Mouse (Mus musculus) neural tube, embryonic 10.5 days (tissue): ENCODE results near the gene Pate4.
"Not testable (repeated sequence)": the region's sequence is repeated elsewhere in the genome, so short reads cannot be mapped to it uniquely, and the experiment has no call there.

ENCODE experiments used
- DNase-seq: peaks from one replicate; pipeline ENCODE4 v3.0.0-alpha.2; 2017; ENCODE audit warnings: low spot score; ENCODE audit errors: extremely low spot score

Gene Pate4

DNA sequence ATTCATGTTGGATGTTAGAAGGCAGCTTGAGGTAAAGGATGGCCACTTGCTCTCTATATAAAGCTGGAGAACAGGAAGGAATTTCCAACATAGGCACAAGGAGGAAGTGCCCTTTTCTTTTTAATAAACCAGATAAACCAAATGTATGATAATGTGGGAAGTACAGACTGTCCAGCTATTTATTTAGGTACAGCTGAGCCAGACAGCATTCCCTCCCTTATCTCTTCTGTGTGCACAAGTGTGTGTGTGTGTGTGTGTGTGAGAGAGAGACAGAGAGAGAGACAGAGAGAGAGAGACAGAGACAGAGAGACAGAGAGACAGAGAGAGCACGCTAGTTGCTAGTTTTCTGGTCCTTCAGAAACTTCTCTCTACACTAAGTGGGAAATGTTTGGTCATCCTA lies at the start of gene Pate4:
Gene Pate4, minus strand, starts transcription at position 101 of the 400 bp plus-strand sequence.
- no peak for DNase-seq

DNA sequence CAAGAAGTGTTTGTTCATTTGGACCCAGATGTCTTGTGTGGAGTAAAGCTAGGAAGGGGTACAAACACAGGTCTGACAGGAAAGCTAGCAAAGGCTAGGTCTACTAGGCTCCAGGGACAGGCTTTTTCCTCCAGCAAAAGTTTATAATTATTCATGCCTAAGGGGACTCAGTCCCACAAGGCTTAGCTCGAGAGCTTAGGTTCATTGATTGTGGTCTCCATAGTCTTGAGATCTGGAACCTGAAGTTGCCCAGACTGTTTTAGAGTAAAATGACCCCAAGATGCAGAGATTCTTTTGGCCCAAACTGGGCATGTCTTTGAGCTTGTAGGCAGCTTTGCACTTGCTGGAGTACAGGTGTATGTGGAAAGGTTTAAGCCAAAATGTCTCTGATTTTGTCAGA lies 36.4 kb upstream of the Pate4 start, which contains the start of gene Pate3:
Gene Pate3, minus strand, starts transcription at position 101 of the 400 bp plus-strand sequence.
- DNase-seq = no peak

DNA sequence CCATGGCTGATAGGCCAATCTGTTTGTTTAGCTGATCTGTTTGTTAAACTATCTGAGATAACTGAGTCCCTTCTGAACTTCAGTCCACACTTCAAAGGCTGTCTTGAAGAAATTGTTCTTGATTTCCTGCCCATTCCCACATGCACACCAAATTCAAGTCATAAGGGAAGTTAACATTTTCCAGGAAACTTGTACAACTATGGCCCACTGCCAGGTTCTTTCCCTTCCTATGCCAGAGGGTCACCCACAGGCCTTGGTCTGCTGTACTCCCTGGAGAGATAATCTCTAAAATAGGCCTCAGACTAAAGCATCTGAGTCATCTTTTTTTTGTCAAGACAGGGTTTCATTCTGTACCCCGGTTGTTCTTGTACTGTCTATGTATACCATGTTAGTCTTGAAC lies 21.2 kb upstream of the Pate4 start:
- no peak for DNase-seq

DNA sequence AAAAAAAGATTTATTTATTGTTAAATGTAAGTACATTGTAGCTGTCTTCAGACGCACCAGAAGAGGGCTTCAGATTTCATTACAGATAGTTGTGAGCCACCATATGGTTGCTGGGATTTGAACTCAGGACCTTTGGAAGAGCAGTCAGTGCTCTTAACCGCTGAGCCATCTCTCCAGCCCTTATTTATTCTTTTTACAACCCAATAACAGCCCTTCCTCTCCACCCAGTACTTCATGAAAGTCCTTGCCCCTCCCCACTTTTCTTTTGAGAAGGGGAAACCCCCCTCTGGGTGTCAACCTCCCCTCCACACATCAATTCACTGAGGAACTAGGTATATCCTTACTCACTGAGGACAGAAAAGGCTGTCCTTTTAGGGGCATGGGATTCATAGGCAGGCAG lies 5.0 kb upstream of the Pate4 start:
- DNase-seq = not testable (repeated sequence)

DNA sequence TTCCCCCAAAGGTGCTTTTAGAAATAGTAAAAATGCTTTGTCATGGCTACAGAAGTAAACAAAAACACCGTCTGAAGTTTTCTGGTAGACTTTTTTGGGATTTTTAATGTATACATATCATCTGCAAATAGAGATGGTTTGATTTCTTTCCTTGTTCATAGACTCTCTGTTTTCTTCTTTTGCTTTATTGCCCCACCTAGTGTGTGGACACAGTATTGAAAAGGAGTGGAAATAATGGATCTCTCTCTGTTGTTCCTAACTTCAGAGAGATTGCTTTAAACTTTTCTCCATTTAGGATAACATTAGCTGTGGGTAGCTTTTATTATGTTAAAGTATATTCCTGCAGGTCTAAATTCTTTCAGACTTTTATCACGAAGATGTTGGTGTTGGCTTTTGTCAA lies 2.3 kb upstream of the Pate4 start:
- DNase-seq = no peak

DNA sequence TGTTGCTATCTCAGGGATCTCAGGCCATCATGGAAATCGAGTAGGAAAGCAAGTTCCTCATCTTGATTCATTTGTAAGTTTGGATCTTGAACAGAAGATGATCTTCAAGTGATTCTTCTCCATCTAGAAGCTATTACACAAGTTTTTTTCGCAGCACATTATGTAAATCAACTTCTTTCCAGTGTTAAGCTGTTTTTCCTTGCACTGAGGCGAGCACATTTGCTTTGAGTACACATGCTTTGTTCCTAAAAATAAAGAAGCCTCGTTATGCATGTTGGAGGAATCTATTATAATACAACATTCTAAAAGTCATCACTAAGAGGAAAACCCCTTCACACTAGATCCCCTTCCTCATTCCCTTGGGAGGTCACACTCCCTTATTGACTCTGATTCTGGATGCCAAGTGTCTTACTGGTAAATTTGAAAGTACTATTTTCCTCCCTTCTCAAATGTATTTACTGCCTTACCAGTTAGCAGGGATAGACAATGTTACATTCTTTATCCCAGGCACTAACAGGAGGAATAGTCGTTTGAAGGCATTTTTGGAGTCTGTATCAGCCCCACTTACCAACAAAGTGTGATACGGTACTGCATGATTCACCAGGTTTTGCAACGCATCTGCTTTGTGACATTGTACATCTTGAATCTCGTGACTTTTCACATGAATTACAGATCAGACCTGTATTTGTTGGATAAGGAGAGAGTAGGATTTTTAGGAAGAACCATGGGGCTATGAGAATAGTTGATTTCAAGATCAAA lies 3.9 kb downstream of the Pate4 start:
- DNase-seq = no peak

DNA sequence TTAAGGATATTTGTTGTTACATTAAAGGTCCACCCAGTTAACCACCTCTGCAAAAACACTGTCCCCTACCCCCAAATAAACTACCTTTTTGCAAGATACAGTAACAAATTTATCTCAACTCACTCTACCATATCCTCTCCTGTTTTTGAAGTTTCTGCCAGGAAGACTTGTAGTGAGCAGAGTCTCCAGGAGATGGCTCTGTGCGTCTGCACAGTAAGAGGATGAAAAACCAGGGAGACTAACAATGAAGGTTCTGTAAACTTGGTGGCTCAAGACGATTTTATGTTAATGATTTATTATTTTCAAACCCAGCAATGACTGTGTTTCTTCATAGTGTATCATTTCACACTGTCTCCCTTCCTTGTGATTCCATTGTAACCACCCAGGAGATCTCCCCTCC lies 18.8 kb downstream of the Pate4 start:
- DNase-seq = no peak

DNA sequence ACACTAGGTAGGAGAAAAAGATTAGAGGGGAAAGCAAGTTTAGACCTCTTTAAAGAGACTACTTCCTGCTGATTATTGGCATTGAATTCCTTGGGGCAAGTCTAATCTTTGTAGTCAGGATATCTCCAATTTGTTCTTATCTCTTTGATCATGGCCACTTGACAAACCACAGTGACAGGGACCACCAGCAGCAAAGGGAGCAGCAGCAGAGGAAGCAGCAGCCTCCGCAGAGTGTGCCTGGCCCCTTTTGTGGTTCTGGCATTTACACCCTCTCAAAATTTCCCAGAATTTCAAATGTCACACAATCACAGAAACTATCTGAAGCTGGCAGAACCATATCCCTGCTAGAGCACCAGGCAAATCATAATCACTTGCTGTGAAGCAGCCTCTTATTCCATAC lies 24.1 kb downstream of the Pate4 start:
- no peak for DNase-seq

DNA sequence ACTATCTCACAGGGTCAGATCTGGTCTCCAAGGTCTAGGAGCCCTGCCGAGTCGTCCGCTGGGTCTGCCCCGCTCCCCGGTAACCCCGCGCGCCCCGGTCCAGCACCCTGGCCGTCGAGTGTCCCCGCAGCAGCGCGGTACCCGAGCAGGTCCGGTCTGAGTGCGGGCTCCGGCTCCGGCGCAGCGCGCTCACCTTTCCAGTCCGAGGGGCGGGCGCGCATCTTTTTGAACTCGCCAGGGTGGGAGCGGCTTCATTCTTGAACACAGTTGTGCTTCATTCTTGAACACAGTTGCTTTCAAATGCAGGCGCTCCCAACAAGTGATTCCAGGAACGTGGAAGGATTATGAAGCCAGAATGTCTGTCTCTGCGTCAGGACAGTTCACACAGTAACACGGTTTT lies 37.3 kb downstream of the Pate4 start:
- DNase-seq = peak; percentile 41

DNA sequence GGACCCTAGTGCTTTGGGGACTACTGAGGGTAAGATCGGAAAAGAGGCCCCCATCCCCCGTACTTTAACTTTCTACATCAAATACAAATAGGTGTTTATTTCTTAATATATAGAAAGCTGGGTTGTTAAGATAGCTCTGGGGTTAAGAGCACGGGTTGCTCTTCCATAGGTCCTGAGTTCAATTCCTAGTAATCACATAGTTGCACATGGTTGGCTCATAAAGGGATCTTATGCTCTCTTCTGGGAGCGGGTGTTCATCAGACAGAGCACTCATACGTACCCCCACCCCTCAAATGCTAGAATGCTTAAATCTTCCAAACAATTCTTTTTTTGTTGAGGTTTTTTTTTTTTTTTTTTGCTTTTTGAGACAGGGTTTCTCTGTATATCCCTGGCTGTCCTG lies 41.1 kb downstream of the Pate4 start:
- DNase-seq = no peak

DNA sequence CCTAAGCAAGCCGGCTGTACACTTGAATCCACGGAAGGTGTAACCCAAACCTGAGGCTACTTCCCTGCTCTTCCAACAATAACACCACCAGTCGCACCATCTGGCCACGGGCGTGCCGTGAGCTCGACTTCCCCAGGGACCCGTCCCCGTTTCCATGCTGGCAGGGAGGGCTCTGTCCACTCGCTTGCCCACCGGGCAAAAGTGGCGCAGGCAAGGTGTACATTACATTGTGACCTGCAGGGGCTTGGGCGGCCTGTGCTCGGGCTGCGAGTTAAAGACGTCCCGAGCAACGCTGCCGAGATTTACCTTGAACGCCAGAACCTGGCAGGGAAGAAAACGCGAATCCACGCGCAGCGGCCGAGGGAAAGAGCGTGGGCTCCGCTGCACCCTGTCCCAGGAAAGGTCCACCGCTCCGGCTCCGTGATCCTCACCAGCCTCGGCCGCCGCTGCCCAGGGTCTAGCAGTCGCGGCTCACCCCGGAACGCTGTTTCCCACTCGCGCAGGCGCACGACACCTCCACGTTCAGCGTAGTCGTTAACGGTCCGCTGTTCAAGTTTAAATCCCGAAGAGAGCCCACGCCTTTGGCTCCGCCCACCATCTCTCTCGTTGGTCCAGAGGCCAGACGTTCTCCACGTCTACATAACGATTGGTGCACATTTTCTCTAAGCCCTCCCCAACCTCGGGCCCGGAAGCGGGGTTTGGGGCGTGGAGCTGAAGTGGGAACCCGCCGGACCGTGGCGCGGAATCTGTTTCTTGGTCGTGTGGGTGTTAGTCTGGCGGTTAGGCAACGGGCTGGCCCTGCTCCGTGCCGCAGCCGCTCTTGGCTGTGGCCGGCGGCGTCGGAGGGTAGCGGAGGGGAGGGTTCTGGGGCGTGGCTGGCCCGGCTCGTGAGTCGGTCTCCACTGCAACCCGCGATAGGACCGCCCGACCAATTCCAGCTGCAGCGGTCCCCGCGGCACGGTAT lies 41.9 kb downstream of the Pate4 start, which contains the start of the genes Pate2 and Hyls1:
Gene Pate2, plus strand, starts transcription at position 714 of the 964 bp plus-strand sequence.
Gene Hyls1, minus strand, starts transcription at position 828 of the 964 bp plus-strand sequence.
- peak; percentile 91 for DNase-seq

DNA sequence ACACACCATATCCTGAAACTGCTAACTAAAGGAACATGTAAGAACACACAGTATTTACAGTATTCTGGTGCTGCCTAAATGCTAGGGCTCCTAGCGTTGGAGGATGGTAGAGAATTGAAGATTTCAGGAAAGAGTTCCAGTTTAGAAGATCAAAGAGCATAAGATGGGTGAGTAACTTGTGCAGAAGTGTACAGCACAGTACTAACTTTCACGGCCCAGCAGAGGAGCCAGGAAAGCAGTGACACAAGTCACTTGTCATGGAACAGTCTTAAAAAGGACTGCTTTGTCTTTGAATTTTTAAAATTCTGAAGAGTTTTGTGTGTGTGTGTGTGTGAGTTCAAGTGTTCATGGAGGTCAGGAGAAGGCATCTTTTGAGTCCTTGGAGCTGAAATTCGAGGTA lies 43.7 kb downstream of the Pate4 start:
- no peak for DNase-seq

DNA sequence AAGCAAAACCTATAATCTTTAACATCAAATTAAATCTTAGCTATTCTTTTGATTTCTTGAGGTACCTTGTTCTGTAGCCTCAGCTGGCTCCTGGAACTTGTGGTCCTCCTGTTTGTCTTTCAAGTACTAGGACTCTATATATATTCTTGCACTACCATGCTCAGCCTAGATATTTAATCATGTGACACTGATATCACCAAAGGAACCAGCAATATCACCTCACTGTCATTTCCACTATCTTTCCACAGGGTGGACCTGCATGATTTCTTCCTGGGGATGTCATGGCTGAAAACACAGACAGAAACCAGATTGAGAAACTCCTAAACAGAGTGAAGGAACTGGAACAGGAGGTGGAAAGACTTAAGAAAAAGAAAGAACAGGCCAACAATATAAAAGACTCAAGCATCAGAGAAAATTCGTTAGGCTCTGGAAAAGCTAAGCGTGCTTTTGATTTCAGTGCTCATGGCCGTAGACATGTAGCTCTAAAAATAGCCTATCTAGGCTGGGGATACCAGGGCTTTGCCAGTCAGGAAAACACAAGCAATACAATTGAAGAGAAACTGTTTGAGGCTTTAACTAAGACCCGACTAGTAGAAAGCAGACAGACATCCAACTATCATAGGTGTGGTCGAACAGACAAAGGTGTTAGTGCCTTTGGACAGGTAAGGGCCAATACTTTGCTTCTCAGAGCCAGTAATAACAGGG lies 47.1 kb downstream of the Pate4 start:
- no peak for DNase-seq

DNA sequence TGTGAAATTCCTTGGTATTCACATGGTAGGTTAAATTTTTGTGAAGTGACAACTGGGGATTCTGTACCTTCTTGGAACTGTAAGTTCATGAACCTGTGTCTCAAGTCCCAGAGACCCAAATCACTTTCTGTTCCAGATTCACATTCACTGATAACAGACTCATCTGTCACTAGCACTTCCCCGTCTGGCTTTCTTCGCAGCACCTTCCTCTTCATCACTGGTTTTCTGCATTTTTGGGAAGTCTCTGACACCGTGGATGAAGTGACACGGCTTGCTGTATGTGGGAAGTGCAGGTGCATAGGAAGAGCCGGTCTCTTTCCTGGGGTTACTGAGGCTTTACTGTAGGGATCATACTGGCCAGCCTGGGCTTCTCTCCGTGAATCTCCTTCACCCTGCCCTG lies 50.2 kb downstream of the Pate4 start:
- DNase-seq = no peak

DNA sequence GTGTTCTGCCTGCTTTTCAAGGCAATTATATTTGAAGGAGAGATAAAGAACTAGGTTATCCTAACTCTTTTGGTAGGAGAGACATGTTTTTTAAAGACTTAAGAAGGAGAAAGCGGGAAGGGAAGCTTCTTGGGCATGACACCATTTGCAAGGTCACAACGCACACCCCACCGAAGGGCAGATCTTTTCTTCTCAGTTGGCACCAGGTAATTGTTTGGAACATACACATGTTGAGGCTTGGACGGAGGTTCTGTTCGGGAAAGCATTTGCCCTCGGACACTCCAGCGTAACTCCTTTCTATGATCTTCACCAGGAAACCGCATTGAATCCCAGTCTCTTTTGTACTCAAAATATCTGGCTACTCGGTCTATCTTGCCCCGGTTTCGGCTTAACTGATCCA lies 50.7 kb downstream of the Pate4 start:
- no peak for DNase-seq

DNA sequence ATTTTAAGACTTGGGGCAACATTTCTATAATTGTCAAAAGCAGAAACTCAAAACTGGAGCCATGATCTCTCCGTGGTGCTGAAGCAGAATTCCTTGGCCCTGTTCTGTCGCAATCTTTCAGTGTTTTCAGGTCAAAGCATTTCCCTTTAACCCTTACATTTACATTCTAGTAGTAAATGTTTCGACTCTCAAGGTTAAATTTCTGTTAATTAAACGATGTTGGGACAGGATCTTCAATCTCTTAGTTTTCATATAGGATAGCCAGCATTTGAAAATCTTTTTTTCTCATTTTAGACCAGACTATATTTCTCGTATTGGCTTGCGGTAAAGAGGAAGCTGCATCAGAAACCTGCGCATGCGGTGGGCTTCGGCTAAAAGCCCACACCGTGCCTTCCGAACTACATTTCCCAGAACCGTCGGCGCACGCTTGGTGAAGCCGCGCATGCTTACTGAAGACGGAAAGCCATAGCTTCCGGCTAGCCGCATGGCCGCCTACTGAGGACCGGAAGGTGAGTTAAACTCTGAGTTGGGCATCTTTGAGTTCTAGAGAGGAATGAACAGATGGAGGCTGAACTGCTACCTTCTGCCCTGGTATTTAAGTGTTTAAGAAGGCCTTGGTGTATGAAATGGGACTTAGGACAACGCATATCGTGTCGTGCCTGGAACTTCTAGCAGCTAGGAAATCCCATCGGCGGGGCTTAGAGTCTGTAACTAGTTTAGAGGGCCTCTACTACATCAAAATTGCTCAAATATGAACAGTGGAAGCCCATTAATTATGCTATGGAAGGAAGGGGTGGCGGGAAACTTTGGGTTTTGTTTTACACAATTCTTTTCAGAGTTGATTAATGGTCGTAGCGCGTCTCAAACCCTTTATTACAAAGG lies 52.5 kb downstream of the Pate4 start:
- DNase-seq = peak; percentile 89

DNA sequence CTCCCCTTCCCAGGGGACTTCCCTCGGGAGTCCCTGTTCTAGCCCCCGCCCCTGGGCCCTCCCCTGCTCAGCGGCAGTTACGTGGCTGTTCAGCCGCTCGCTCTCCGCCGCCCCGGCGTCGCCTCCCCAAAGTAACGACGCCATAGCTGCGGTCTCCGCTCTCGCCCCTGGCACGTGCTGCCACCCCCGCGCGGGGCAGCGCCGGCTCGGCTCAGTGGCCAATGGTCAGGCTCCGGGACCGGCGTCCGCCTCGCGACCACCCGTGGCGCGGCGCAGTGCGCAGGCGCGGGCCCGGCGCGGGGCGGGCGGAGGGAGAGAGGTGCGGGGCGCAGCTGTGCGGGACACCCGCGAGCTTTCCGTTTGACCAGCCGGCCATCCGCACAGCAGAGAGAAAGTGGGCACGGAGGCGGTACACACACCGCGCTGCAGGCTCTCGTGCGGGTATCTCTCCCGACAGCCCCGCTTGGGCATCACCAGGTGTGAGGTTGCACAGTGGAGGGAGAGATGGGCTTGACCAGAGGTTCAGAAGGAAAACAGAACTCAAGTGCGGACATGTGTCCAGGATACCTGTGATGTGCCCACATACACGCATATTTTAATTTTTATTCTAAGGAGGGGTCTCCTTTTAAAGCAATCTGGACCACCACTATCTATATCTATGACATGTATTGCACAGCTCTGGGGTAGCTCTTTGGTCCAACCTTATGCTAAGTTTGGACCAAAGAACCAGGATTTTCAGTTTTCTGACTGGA lies 53.3 kb downstream of the Pate4 start, which contains the start of the genes Ddx25 and Pus3:
Gene Ddx25, minus strand, starts transcription at position 272 of the 752 bp plus-strand sequence.
Gene Pus3, plus strand, starts transcription at position 339 of the 752 bp plus-strand sequence.
- peak; percentile 79 for DNase-seq
